Mouse (Mus musculus) embryonic fibroblast, embryonic 13.5 days (primary cell): ENCODE measurements around the gene Rsrc2.

Experiments used
- CTCF ChIP-seq: IDR thresholded peaks from 2 replicates; pipeline ENCODE4 v1.5.1; 2011; ENCODE audit warnings: mild to moderate bottlenecking, control low read depth, low read length, moderate library complexity, borderline replicate concordance; ENCODE audit not compliant: insufficient read depth
- POLR2A ChIP-seq: IDR thresholded peaks from 2 replicates; pipeline ENCODE4 v1.6.1; 2011; ENCODE audit warnings: low read depth, mild to moderate bottlenecking, control low read depth, low read length, moderate library complexity

DNA sequence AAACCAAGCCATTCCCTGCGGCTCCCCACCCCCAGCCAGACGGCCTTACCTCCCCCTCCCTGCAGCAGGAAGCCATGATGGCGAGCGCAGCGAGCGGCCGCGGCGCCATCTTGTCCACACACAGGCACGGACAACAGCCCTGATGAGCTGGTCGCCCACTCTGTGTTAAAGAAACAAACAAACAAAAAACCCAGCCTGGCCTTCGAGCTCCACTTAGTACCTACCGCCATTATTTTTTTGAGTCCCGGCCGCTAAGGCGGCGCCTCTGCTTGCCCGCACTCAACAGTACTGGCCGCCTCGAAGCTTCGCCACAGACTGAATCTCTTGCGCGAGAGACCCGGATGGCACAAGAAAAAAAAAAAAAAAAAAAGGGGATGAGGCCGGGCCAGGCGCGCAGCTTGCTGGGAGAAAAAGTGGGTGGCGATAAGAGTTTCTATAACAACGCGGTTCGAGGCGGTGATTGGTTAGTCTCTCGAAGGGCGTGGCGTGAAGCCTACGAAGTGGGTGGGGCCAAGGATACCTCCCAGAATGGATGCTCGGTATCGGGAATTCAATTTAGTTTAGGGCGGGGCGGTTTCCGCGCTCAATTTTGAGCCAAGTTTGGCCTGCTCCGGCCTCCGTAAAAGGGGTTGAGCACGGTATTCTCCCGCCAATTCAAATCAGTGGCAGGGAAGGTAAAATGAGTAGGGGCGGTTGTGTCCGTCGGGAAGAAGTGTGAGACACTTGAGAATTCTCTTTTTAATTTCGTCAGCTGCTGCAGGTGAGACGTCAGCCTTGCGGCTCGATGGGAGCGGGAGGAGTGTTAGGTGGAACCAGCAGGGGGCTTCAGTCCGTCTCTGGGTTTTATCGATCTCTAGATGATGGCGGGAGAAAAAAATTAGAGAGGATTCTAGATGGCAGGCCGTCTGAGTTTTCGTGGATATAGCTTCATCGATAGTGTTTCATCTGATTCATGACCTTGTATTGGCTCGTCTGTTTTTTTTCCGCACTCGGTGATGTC is at the start of gene Rsrc2, which contains the start of gene Kntc1:
- TF ChIP-seq POLR2A, result peak; percentile 97
- no peak for TF ChIP-seq CTCF
